Mouse (Mus musculus): ENCODE data around the gene Adgrb3.
"Not testable (repeated sequence)": the region's sequence is repeated elsewhere in the genome, so short reads cannot be mapped to it uniquely, and the experiment has no call there.

Gene Adgrb3

GRCm38 (mm10) chr1:25744736-25745135 lies 84.8 kb downstream of the Adgrb3 start:
- DNase-seq: no peak

DNA sequence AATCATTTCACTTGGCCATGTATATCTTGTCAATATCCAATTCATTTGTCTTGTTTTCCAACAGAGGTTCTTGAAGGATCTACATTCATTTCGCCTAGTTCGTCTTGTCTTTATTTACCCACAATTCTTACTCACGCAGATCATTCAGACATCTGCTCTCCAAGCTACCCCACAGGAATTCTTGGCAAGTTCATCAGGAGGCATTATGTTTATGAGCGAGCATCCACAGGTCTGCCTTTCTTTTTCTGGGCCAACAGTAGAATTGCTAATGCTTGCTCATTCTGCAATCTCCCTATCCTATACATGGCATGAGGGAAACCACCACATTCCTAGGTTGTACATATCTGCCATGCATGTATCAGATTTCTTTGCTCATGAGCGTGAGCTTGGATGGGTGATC lies 99.7 kb downstream of the Adgrb3 start:
- DNase-seq: no peak

DNA sequence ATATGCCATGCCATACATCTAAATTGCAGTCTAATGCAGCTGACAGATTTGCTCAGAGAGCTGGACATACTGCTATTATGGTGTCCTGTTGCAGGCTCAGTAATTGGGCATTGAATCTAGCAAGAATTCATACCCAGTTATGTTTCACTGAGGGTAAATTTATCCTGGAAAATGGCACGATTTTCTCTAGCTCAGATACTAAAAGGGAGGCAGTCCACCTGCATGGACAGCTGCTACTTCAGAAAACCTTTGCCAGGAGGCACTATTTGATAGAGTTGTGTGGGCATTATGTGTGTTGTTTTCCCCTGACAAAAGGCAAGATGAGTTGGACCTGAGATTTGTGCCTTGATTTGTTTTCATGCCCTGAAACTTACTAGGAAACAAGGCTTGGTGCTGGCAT lies 118.0 kb downstream of the Adgrb3 start:
- no peak for DNase-seq

DNA sequence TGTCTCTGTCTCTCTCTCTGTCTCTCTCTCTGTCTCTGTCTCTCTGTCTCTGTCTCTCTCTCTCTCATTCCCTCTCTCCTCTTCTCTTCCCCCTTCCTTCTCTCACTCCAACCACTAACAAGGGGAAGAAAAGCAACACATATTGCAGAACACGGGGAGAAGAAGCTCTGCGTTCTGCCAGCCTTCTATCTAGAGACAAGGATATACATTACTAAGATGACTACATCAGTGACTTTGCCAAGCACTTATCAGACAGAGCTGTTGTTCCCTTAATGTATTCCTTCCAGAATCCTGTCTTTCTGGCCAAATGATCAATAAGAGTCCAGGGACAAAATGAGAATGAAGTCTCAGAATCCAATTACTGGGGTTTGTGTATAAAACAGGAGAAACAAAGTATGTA lies 123.2 kb downstream of the Adgrb3 start:
- no peak for DNase-seq

DNA sequence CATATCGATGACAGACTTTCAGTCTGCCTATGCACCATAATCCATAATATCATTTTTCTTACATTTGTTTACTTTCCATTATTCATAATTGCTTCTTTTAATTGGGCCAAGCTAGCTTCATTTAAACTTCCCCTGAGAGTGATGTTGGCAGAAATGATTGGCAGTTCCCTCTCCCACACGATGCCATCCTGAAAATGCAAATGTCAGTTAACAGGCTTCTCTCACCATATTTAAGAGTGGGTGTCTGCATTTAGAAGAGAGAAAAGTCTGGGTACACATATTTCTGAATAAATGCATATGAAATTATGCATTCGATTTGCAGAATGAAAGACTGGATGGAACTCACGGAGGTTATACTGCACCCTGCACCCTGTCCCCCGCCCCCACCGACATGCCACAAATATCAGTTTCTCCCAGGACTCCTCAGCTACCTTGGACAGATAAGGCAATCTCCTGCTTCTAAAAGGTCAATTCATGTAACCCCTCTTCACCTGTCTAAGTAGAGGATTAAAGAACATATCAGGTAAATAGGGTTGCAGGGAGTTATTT lies 130.7 kb downstream of the Adgrb3 start:
- DNase-seq: no peak

GRCm38 (mm10) chr1:25697179-25697578 lies 132.3 kb downstream of the Adgrb3 start:
- no peak for DNase-seq

- no peak for DNase-seq
Measured at GRCm38 (mm10) chr1:25696771-25697170, 132.7 kb downstream of the Adgrb3 start.

GRCm38 (mm10) chr1:25682118-25682517 lies 147.4 kb downstream of the Adgrb3 start:
- no peak for DNase-seq

GRCm38 (mm10) chr1:25679656-25680055 lies 149.9 kb downstream of the Adgrb3 start:
- no peak for DNase-seq

DNA sequence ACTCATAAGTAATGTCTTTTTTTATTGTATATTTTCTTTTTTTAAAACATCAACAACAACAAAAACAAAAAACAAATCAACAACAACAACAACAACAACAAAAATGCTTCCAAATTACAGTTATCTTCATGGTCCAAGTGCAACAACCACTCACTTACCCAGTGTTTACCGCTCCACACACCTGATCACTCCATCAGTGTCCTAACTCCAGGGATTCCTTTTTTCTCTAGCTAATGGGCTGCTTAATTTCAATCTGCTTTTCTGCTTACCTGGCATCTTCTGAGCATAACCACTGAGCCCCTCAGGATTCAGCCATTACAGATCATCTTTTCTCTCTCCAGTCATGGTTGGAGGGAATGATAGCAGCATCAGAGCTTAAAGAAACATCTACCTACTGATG lies 176.8 kb downstream of the Adgrb3 start:
- no peak for DNase-seq

GRCm38 (mm10) chr1:25644256-25644655 lies 185.3 kb downstream of the Adgrb3 start:
- no peak for DNase-seq

GRCm38 (mm10) chr1:25621458-25621857 lies 208.0 kb downstream of the Adgrb3 start:
- no peak for DNase-seq

- DNase-seq: no peak
Measured at GRCm38 (mm10) chr1:25616954-25617353, 212.6 kb downstream of the Adgrb3 start.

GRCm38 (mm10) chr1:25610776-25611175 lies 218.7 kb downstream of the Adgrb3 start:
- not testable (repeated sequence) for DNase-seq

DNA sequence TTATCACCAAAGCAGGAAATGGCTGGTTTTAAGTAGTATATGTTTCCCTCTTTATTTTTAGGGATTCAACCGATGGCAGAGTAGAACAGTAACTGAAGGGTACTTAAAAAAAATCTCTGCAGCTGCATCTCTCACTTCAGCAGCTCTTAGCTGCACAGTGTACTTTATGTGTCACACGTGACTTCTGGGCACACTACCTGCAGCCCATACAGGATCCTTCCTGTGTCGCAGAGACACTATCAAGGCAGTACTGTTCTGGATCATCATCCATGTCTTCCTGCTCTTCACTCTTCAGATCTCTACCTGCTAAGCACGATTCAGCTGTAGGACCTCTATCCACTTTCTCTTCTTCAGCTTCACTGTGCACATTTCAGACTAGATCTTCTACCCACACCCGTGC lies 230.6 kb downstream of the Adgrb3 start:
- DNase-seq: no peak

DNA sequence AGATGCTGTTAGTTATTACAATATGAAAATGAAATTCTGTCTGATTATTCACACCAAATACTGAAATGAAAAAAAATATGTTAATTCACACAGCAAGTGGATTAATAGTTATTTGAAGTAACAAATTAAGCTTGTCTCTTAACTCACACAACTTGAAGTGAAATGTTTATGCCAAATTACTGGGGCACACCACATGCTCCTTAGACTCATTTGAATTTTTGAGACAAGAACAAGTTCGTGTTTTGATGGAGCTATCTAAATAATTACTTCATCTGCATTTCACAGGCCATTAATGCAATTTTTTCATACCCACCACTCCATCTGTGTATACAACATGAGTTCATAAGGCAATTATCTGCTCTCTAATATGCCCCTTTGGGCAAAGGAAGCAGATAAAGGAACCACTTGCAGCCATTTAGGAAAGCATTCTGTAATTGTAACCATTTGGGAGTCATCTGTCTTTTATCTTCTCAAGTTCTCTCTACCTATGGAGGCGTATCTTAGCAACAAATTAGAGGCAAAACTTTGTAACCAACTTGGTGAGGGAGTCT lies 240.9 kb downstream of the Adgrb3 start:
- DNase-seq: no peak

- DNase-seq: no peak
Measured at GRCm38 (mm10) chr1:25581698-25582097, 247.8 kb downstream of the Adgrb3 start.

DNA sequence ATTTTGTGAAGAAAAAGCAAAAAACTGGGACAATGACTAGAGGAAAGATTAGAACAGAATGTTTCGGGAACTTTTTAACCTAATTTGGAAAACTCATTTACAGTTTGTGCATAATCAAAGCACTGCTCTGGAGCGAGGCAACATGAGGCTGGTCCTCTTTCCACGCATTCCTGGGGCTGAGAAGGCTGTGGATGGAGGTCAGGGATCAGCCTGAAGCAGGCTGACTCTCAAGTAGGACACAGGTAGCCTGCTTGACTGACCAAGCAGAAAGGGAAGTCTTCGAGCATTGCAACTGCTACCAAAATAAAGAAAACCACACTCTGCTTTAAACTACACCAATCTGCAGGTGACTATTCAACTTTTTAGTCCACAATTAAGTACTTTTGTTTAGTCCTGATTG lies 251.7 kb downstream of the Adgrb3 start:
- DNase-seq: peak; percentile 6

DNA sequence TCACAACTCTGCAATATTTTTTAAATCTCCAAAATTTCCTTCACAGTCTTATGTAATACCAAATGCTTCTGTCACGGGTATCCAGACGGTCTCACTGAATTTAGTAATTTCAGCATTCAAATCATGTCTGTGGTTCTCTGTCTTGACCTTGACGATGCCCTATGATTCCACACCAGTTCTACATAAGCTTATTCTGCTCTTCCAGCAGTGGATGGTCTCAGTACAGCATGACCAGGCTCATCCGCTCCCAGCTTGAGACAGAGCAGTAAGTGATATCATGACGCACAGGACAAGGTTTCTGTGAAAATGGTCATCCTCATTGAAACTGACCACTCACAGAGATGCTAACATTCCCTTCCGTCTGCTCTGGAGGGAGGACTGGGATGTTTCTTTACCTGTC lies 252.9 kb downstream of the Adgrb3 start:
- DNase-seq: no peak

DNA sequence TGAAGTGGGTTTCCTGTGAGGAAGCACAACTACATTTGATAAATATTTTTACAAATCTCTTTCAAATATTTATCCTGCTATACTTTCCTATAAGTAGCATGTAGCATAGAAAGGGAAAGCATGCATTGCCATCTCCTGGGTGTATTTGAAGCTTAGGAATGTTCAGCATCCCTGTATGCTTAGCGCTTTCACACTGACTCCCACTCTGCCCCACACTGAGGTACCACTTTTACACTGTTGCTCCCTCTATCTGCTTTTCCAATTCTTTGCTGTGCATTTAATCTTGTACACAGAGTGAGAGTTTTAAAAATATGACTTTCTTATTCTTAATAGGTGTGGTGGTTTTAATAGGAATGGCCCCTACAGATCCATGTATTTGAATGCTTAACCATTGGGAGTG lies 261.4 kb downstream of the Adgrb3 start:
- no peak for DNase-seq

GRCm38 (mm10) chr1:25546072-25546471 lies 283.4 kb downstream of the Adgrb3 start:
- DNase-seq: no peak

DNA sequence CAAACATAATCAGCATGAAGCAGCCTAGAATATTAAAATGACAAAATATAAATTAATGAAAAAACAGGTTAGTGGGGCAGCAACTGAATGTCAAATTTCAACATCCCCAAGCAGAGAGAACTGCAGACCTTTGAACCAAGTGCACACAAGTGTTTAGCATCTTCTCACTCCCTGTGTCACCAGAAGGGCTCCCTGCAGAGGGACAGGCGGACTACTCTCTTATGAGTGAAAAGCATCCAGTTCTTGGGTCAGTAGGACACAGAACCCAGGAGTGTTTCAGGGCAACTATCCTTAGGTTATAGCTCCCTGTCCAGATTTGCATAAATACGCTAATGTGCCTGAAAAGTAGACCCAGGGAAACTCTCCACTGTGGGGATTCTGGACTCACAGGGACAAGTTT lies 285.6 kb downstream of the Adgrb3 start:
- no peak for DNase-seq

- DNase-seq: no peak
Measured at GRCm38 (mm10) chr1:25542891-25543290, 286.6 kb downstream of the Adgrb3 start.

GRCm38 (mm10) chr1:25526976-25527375 lies 302.5 kb downstream of the Adgrb3 start:
- no peak for DNase-seq

GRCm38 (mm10) chr1:25510321-25511055 lies 319.0 kb downstream of the Adgrb3 start:
- no peak for DNase-seq
